Mouse (Mus musculus) CH12.LX (cell line): ENCODE results near the gene Srms. TPM values are rescaled to one million over a fixed set of nuclear protein-coding genes. Genes with fewer than 3 reads are reported as not detected.

Experiments used
- DNase-seq: peaks from one replicate; pipeline ENCODE4 v3.0.0-alpha.2; 2013; ENCODE audit errors: extremely low read depth
- H3K27ac ChIP-seq: 2 replicates; pipeline ENCODE4 v1.5.1; 2012; ENCODE audit warnings: low read depth, mild to moderate bottlenecking, control low read depth, moderate library complexity; ENCODE audit not compliant: insufficient read depth
- H3K27me3 ChIP-seq: replicated peaks from 2 replicates; pipeline ENCODE3; 2012; ENCODE audit warnings: inconsistent platforms
- H3K36me3 ChIP-seq, 2 experiments: replicated peaks in 1 of 2; 2 replicates each; pipeline versions ENCODE3 to v1.6.1; 2012; ENCODE audit warnings: inconsistent platforms in 1 of 2, low read length in 1 of 2, mild to moderate bottlenecking in 1 of 2, mixed read lengths in 1 of 2, moderate library complexity in 1 of 2; ENCODE audit not compliant: control insufficient read depth in 1 of 2, insufficient read depth in 1 of 2
- H3K4me1 ChIP-seq, 2 experiments: 2 replicates each; pipeline ENCODE4 v1.6.1; 2012; ENCODE audit warnings: inconsistent platforms in 1 of 2, moderate library complexity in 1 of 2; ENCODE audit not compliant: insufficient read depth in 2 of 2, control insufficient read depth in 1 of 2
- H3K4me2 ChIP-seq: 2 replicates; pipeline ENCODE4 v1.6.1; 2012; ENCODE audit warnings: low read depth, mild to moderate bottlenecking, control low read depth; ENCODE audit not compliant: poor library complexity, insufficient read depth, severe bottlenecking
- H3K4me3 ChIP-seq, 3 experiments: fragments of 150-350 bp in 1 of 3; sonication (generic) in 1 of 3; replicated peaks in 1 of 3; 2 replicates each; pipeline versions ENCODE3 to v1.5.1; 2011 to 2012; ENCODE audit warnings: low read depth in 2 of 3, low read length in 2 of 3, mild to moderate bottlenecking in 2 of 3, moderate library complexity in 2 of 3, control low read depth in 1 of 3, improper control_type of control experiment in 1 of 3, inconsistent platforms in 1 of 3, mixed read lengths in 1 of 3; ENCODE audit not compliant: poor library complexity in 1 of 3
- H3K79me2 ChIP-seq: replicated peaks from 2 replicates; pipeline ENCODE4 v1.6.1; 2012; ENCODE audit warnings: mild to moderate bottlenecking, moderate library complexity; ENCODE audit not compliant: control insufficient read depth, poor library complexity, insufficient read depth, severe bottlenecking; ENCODE audit errors: extremely low read depth
- H3K9ac ChIP-seq: 2 replicates; pipeline ENCODE4 v1.6.1; 2012; ENCODE audit warnings: low read depth, mild to moderate bottlenecking, control low read depth, moderate library complexity; ENCODE audit not compliant: insufficient read depth
- H3K9me3 ChIP-seq: replicated peaks from 2 replicates; pipeline ENCODE3; 2012; ENCODE audit warnings: low read length, inconsistent platforms, mixed read lengths
- CHD1 ChIP-seq: IDR thresholded peaks from 2 replicates; pipeline ENCODE4 v1.6.1; 2012; ENCODE audit warnings: low read depth, low read length, improper control_type of control experiment, inconsistent platforms
- CTCF ChIP-seq, 2 experiments: IDR thresholded peaks in 1 of 2; conservative IDR thresholded peaks in 1 of 2; 2 replicates each; pipeline ENCODE4 v1.5.1; 2011 to 2012; ENCODE audit warnings: low read depth in 2 of 2, low read length in 2 of 2, improper control_type of control experiment in 1 of 2, inconsistent platforms in 1 of 2, mild to moderate bottlenecking in 1 of 2, moderate library complexity in 1 of 2
- ELF1 ChIP-seq: IDR thresholded peaks from 2 replicates; pipeline ENCODE4 v1.6.1; 2014; ENCODE audit warnings: low read depth, mild to moderate bottlenecking, inconsistent platforms, low read length, improper control_type of control experiment
- JUN ChIP-seq: IDR thresholded peaks from 2 replicates; pipeline ENCODE4 v1.6.1; 2011; ENCODE audit warnings: low read depth, mild to moderate bottlenecking, low read length, improper control_type of control experiment, moderate library complexity; ENCODE audit not compliant: insufficient read depth
- JUND ChIP-seq: conservative IDR thresholded peaks from 2 replicates; pipeline ENCODE4 v1.6.1; 2011; ENCODE audit warnings: low read depth, low read length, improper control_type of control experiment
- KAT2A ChIP-seq: IDR thresholded peaks from 2 replicates; pipeline ENCODE4 v1.6.1; 2012; ENCODE audit warnings: low read length, improper control_type of control experiment, inconsistent platforms; ENCODE audit not compliant: insufficient replicate concordance
- MAFK ChIP-seq: IDR thresholded peaks from 2 replicates; pipeline ENCODE4 v1.6.1; 2011; ENCODE audit warnings: low read length, improper control_type of control experiment; ENCODE audit not compliant: insufficient replicate concordance
- MEF2A ChIP-seq: IDR thresholded peaks from 2 replicates; pipeline ENCODE4 v1.6.1; 2014; ENCODE audit warnings: low read depth, mild to moderate bottlenecking, inconsistent platforms, low read length, improper control_type of control experiment, borderline replicate concordance
- MYC ChIP-seq: IDR thresholded peaks from 2 replicates; pipeline ENCODE4 v1.6.1; 2011; ENCODE audit warnings: low read depth, mild to moderate bottlenecking, improper control_type of control experiment, low read length
- NELFE ChIP-seq: IDR thresholded peaks from 2 replicates; pipeline ENCODE4 v1.6.1; 2011; ENCODE audit warnings: low read depth, low read length, improper control_type of control experiment
- POLR2AphosphoS2 ChIP-seq: IDR thresholded peaks from 2 replicates; pipeline ENCODE4 v1.6.1; 2011; ENCODE audit warnings: low read depth, low read length, improper control_type of control experiment
- RCOR1 ChIP-seq: conservative IDR thresholded peaks from 2 replicates; pipeline ENCODE4 v1.6.1; 2012; ENCODE audit warnings: low read depth, mild to moderate bottlenecking, inconsistent platforms, low read length, improper control_type of control experiment
- SMC3 ChIP-seq: IDR thresholded peaks from 2 replicates; pipeline ENCODE4 v1.6.1; 2011; ENCODE audit warnings: low read depth, low read length, improper control_type of control experiment
- TCF12 ChIP-seq: IDR thresholded peaks from 2 replicates; pipeline ENCODE4 v1.6.1; 2014; ENCODE audit warnings: low read depth, mild to moderate bottlenecking, inconsistent platforms, low read length, improper control_type of control experiment
- ZC3H11A ChIP-seq: IDR thresholded peaks from 2 replicates; pipeline ENCODE4 v1.6.1; 2012; ENCODE audit warnings: low read depth, mild to moderate bottlenecking, inconsistent platforms, low read length, improper control_type of control experiment
- ZNF384 ChIP-seq: IDR thresholded peaks from 2 replicates; pipeline ENCODE4 v1.6.1; 2012; ENCODE audit warnings: low read depth, low read length, improper control_type of control experiment, inconsistent platforms
- dilution Hi-C: fragments of 300-500 bp; cut with MboI; formaldehyde crosslinking; loops from 2 replicates; pipeline ENCODE4 v1.14.3; 2020; ENCODE audit warnings: low sequenced_read_pairs; ENCODE audit not compliant: extremely low pct_unique_long_range_greater_than_20kb, extremely low pct_ligation_motif_present
- in situ Hi-C: fragments of 300-500 bp; cut with MboI; formaldehyde crosslinking; loops from 3 replicates; pipeline ENCODE4 v1.14.3; 2019; ENCODE audit warnings: low sequenced_read_pairs, low pct_ligation_motif_present, low pct_unique_long_range_greater_than_20kb, mixed read lengths
- polyA plus RNA-seq: library from polyadenylated mRNA; unstranded; fragments of >175 nt; gene quantifications from 2 replicates; pipeline ENCODE4 v1.2.1, GENCODE M21; 2012; ENCODE audit warnings: low read depth; ENCODE audit not compliant: insufficient read length
- total RNA-seq, 2 experiments: library from RNA; depleted of rRNA; stranded (reverse); fragments of 300-350 nt in 1 of 2; fragments of >200 nt in 1 of 2; gene quantifications; 2 replicates each; pipeline ENCODE4 v1.2.3; 2012 to 2014

Gene Srms
- 0.08 and 0.17 TPM in 2 replicates for total RNA-seq (2012; rRNA removed)
- total RNA-seq (2014; rRNA removed): 0.13 and 0.14 TPM in 2 replicates
- polyA plus RNA-seq: 0.41 TPM in 1 of 2 replicates, not detected in the other

GRCm38 (mm10) chr2:181213021-181213445 is at the start of gene Srms:
Srms (minus strand) TSS chr2:181213185.
- Histone ChIP-seq H3K9me3 (no peaks in the 10 kb centered on the region), H3K4me2 (no peak within 1 kb of the TSS), H3K36me3 (no peaks in the 10 kb centered on the region)
- TF ChIP-seq SMC3: no peak
- TF ChIP-seq MEF2A: no peak
- no peak for TF ChIP-seq NELFE
- TF ChIP-seq MYC: no peak
- no peak for TF ChIP-seq JUND
- no peak for TF ChIP-seq ZC3H11A
- TF ChIP-seq ELF1: no peak
- no peak for TF ChIP-seq POLR2AphosphoS2
- no peak for TF ChIP-seq JUN
- TF ChIP-seq ZNF384: no peak
- no peak for TF ChIP-seq CTCF (conservative IDR thresholded peaks at IDR 0.05 in 1 of 2, IDR thresholded peaks at IDR 0.05 in 1 of 2; ENCODE audit: low read depth in 2 of 2, low read length in 2 of 2)
- TF ChIP-seq RCOR1: no peak
- no peak for TF ChIP-seq TCF12
- no peak for TF ChIP-seq KAT2A
- no peak for TF ChIP-seq CHD1
- TF ChIP-seq MAFK: no peak
- TF ChIP-seq, all 38 proteins: peak for 0
- Histone ChIP-seq H3K4me3 (no peak within 1 kb of the TSS), H3K27ac (no peak within 1 kb of the TSS), H3K4me1 (peaks cover 0 to 8% of the 10 kb centered on the region in 2 experiments; a peak in 2 of 4 replicates), H3K27me3 (no peaks in the 10 kb centered on the region), H3K9ac (no peak within 1 kb of the TSS), H3K79me2 (no peaks in the 10 kb centered on the region)
- dilution Hi-C loops (no loop called here), in situ Hi-C loops (no loop called here)
- no peak for DNase-seq

- dilution Hi-C loops (no loop called here), in situ Hi-C loops (no loop called here)
- no peak overlapping the region for H3K4me3 ChIP-seq
- DNase-seq: no peak
- no peaks in the 10 kb centered on the region for H3K9me3 ChIP-seq
- H3K4me1 ChIP-seq: peaks cover 2 to 36% of the 10 kb centered on the region in 2 experiments; a peak in 2 of 4 replicates
- no peaks in the 10 kb centered on the region for H3K27me3 ChIP-seq
- TF ChIP-seq JUN: no peak
- H3K4me2 ChIP-seq: no peak overlapping the region
- no peak overlapping the region for H3K9ac ChIP-seq
- H3K36me3 ChIP-seq: peaks cover 42 to 75% of the 10 kb centered on the region in 2 experiments
- no peak overlapping the region for H3K27ac ChIP-seq
- H3K79me2 ChIP-seq: no peaks in the 10 kb centered on the region
Observed at GRCm38 (mm10) chr2:181253248-181253647, 40.3 kb upstream of the Srms start.
